Mouse (Mus musculus): ENCODE measurements at regions not wholly inside any gene's neighbourhood (a gene's known extent, or its start where the extent isn't known, plus 50 kb on each side); places are given as distances from the start of the nearest gene placed in this dataset.

DNA sequence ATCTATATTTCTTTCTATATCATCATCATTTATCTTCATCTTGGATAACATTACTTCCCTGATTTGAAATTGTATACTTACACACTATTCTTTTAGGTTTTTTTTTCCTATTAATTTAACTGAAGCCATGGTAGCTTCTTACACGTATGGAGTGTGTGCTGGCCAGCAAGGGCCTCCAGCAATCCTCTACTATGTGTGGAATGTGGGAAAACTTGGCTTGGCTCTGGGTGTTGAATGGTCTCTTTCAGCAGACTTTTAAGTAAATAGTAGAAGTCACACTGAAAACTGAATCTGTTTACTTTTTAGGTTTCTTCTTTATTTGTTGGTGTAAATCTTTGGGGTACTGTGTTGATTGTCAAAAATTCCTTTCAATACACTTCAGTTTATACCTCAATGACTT lies 118.1 kb upstream of the 4933412E24Rik start:
- H3K4me3 ChIP-seq (replicated peaks; ENCODE audit: control insufficient read depth, low read depth, low read length) = no peak overlapping the region
- H3K4me1 ChIP-seq (ENCODE audit: control insufficient read depth, insufficient read depth, low read length) = no peaks in the 10 kb centered on the region
- TF ChIP-seq CTCF (IDR thresholded peaks at IDR 0.05; ENCODE audit: control insufficient read depth, insufficient read depth, low read length) (no peak), POLR2A (IDR thresholded peaks at IDR 0.05; ENCODE audit: borderline replicate concordance, control insufficient read depth, low read depth, low read length) (no peak)
- 64% methylated on average over 1 of the region's 1 CpGs for WGBS
- H3K27ac ChIP-seq (ENCODE audit: control insufficient read depth, insufficient read depth, low read depth, low read length, poor library complexity) = no peak overlapping the region

DNA sequence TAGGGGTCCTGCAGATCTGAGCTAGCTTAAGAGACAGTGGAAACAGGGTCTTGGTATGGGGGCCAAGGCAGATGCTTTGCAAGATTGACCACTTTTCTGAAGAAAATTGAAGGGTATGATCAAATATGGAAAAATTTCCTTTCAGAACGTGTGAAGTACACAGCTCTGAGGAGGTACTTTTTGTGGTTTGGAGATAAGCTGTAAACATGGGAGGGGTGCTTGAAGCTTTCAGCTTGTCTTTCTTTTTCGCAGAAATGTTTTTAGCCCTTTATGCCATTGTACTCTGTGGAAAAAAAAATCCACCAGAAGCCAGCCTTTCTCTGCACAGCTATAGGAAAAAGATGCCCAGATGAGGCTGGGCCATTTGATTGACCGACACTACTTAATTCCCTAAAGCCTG lies 116.3 kb upstream of the 4933412E24Rik start:
- Histone ChIP-seq H3K4me3 (replicated peaks; ENCODE audit: control insufficient read depth, low read depth, low read length) (no peak overlapping the region), H3K27ac (ENCODE audit: control insufficient read depth, insufficient read depth, low read depth, low read length, poor library complexity) (no peak overlapping the region), H3K4me1 (ENCODE audit: control insufficient read depth, insufficient read depth, low read length) (no peaks in the 10 kb centered on the region)
- TF ChIP-seq POLR2A (IDR thresholded peaks at IDR 0.05; ENCODE audit: borderline replicate concordance, control insufficient read depth, low read depth, low read length) (no peak), CTCF (IDR thresholded peaks at IDR 0.05; ENCODE audit: control insufficient read depth, insufficient read depth, low read length) (no peak)
- 43% methylated on average over 3 of the region's 3 CpGs for WGBS

DNA sequence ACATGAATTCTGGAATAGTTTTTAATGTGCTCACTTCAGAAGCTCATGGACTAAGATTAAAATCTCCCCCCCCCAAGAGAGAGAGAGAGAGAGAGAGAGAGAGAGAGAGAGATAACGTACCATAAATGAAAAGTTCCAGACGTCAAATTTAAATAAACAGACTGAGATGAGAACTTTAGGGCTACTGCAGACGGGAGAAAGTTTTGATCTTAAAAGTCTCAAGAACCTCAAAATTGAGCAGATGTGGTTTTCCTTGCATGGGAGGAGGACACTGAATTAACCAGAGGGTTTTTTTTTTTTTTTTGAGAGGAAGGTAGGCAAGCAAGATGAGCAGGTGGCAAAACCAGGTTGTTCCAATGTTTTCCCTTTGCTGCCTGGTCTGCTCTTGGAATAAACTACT lies 108.0 kb upstream of the 4933412E24Rik start:
- 80% methylated on average over 3 of the region's 3 CpGs for WGBS
- TF ChIP-seq CTCF (IDR thresholded peaks at IDR 0.05; ENCODE audit: control insufficient read depth, insufficient read depth, low read length) = no peak
- TF ChIP-seq POLR2A (IDR thresholded peaks at IDR 0.05; ENCODE audit: borderline replicate concordance, control insufficient read depth, low read depth, low read length) = no peak
- no peaks in the 10 kb centered on the region for H3K4me1 ChIP-seq (ENCODE audit: control insufficient read depth, insufficient read depth, low read length)
- no peak overlapping the region for H3K27ac ChIP-seq (ENCODE audit: control insufficient read depth, insufficient read depth, low read depth, low read length, poor library complexity)
- H3K4me3 ChIP-seq (replicated peaks; ENCODE audit: control insufficient read depth, low read depth, low read length) = no peak overlapping the region

DNA sequence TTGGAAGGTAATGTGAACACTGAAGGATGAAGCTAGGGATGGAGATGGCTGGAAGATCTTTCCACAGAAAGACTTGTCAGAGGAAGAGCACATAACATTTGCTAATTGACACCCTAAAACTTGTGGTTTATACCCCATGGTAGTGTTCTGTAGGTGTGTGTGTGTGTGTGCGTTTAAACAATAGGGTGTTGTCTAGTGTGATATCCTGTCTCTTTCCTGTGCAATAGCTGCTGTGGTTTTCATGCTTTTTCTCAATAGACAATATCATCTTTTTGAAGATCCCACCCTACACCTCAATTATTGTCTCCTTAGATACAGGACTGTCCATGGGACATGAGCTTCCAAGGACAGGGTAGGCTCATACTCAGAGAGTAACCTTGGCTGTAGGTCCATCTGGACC lies 103.5 kb upstream of the 4933412E24Rik start:
- Histone ChIP-seq H3K27ac (ENCODE audit: control insufficient read depth, insufficient read depth, low read depth, low read length, poor library complexity) (no peak overlapping the region), H3K4me3 (replicated peaks; ENCODE audit: control insufficient read depth, low read depth, low read length) (no peak overlapping the region), H3K4me1 (ENCODE audit: control insufficient read depth, insufficient read depth, low read length) (no peaks in the 10 kb centered on the region)
- no peak for TF ChIP-seq POLR2A (IDR thresholded peaks at IDR 0.05; ENCODE audit: borderline replicate concordance, control insufficient read depth, low read depth, low read length)
- no peak for TF ChIP-seq CTCF (IDR thresholded peaks at IDR 0.05; ENCODE audit: control insufficient read depth, insufficient read depth, low read length)
- WGBS = 48% methylated on average over 1 of the region's 1 CpGs

DNA sequence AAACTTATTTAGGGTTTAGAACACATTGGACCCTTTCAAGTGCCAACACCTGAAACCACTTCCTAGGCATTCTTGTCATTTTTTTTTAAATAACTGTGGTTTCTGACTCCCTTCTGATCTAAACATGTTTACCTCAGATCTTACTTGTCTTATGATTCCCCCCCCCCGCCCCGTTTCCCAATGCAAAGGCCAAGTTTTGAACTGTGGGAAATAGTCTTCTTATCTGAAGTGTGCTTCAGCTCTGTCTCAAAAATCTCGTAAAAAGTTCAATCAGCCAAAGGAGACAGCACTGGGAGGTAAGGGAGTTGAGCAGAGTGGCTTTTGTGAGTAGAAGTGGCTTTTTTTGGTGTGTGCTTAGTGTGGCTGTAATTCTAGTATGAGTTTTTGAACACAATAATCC lies 95.5 kb upstream of the 4933412E24Rik start:
- no peak for TF ChIP-seq CTCF (IDR thresholded peaks at IDR 0.05; ENCODE audit: control insufficient read depth, insufficient read depth, low read length)
- TF ChIP-seq POLR2A (IDR thresholded peaks at IDR 0.05; ENCODE audit: borderline replicate concordance, control insufficient read depth, low read depth, low read length) = no peak
- Histone ChIP-seq H3K27ac (ENCODE audit: control insufficient read depth, insufficient read depth, low read depth, low read length, poor library complexity) (no peak overlapping the region), H3K4me3 (replicated peaks; ENCODE audit: control insufficient read depth, low read depth, low read length) (no peak overlapping the region), H3K4me1 (ENCODE audit: control insufficient read depth, insufficient read depth, low read length) (no peaks in the 10 kb centered on the region)
- 60% methylated on average over 3 of the region's 3 CpGs for WGBS

DNA sequence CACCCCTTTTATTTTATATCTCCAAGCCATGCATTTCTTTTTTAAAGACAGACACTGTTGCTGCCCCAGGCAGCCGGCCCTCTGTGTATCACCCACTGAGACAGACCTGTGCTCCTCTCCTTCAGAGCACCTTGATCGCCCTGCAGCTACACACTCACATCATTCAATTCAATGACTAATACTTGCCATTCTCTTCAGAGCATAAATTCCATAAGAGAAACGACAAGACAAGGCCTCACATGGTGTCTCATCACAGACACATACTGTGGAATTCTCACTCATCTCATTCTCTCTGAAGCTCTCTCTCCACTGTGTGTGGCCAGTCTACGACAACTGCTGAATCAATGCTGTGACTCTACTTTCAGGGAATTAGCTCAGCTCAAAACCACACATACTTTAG lies 94.6 kb upstream of the 4933412E24Rik start:
- H3K4me3 ChIP-seq (replicated peaks; ENCODE audit: control insufficient read depth, low read depth, low read length) = no peak overlapping the region
- WGBS = 74% methylated on average over 4 of the region's 4 CpGs
- H3K27ac ChIP-seq (ENCODE audit: control insufficient read depth, insufficient read depth, low read depth, low read length, poor library complexity) = no peak overlapping the region
- no peak for TF ChIP-seq CTCF (IDR thresholded peaks at IDR 0.05; ENCODE audit: control insufficient read depth, insufficient read depth, low read length)
- no peak for TF ChIP-seq POLR2A (IDR thresholded peaks at IDR 0.05; ENCODE audit: borderline replicate concordance, control insufficient read depth, low read depth, low read length)
- no peaks in the 10 kb centered on the region for H3K4me1 ChIP-seq (ENCODE audit: control insufficient read depth, insufficient read depth, low read length)

DNA sequence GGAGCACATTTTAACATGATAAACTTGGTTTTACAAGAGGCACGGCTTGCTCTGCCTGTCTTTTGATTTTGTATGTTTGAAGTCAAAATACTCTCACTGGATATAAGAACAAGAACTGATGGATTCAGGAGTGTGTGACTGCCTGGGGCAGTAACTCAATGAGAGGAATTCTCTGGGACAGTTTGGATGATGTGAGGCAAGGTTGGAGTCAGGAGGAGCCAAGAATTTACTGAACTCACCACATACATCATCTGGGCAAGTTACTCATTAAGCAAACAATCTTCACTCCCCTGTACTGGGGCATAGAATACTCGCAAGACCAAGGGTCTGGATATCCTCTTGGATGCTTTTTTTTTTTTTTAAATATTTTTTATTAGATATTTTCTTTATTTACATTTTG lies 87.7 kb upstream of the 4933412E24Rik start:
- Histone ChIP-seq H3K4me3 (replicated peaks; ENCODE audit: control insufficient read depth, low read depth, low read length) (no peak overlapping the region), H3K27ac (ENCODE audit: control insufficient read depth, insufficient read depth, low read depth, low read length, poor library complexity) (no peak overlapping the region), H3K4me1 (ENCODE audit: control insufficient read depth, insufficient read depth, low read length) (no peaks in the 10 kb centered on the region)
- TF ChIP-seq CTCF (IDR thresholded peaks at IDR 0.05; ENCODE audit: control insufficient read depth, insufficient read depth, low read length) = no peak
- TF ChIP-seq POLR2A (IDR thresholded peaks at IDR 0.05; ENCODE audit: borderline replicate concordance, control insufficient read depth, low read depth, low read length) = no peak
- whole genome bisulfite sequencing = 83% methylated on average over 2 of the region's 2 CpGs

DNA sequence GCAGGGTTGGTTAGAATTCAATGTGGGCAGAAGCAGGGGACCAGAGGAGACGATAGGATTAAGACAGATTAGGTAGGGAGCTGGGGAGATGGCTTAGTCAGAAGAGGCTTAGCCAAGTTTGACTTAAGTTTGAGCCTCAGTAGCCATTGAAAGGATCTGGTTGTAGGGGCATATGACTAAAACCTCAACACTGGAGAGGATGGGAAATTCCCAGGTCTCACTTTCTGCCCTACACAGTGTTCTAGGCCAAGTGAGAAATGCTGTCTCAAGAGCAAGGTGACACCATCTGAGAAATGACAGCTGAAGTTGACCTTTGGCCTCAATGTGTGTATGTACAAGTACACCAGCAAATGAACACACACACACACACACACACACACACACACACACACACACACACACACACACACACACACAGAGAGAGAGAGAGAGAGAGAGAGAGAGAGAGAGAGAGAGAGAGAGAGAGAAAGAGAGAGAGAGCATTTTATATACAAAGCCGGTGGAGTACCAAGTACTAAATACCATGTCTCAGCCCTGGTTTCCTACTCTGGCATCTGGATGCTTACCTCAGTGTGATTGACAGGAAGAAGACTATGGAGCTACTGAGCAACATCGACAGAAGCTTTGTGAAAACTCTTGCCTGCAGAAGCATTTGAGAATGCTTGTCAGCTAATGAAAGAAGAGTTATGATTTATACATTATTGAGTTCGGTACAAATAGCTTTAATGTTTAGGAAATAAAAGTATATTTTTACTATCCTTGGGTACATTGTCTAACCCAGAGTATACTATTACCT lies 85.3 kb upstream of the 4933412E24Rik start:
- TF ChIP-seq CTCF (IDR thresholded peaks at IDR 0.05; ENCODE audit: control insufficient read depth, insufficient read depth, low read length) (no peak), POLR2A (IDR thresholded peaks at IDR 0.05; ENCODE audit: borderline replicate concordance, control insufficient read depth, low read depth, low read length) (no peak)
- H3K4me3 ChIP-seq (replicated peaks; ENCODE audit: control insufficient read depth, low read depth, low read length) = no peak overlapping the region
- 69% methylated on average over 4 of the region's 4 CpGs for WGBS
- no peak overlapping the region for H3K27ac ChIP-seq (ENCODE audit: control insufficient read depth, insufficient read depth, low read depth, low read length, poor library complexity)
- no peaks in the 10 kb centered on the region for H3K4me1 ChIP-seq (ENCODE audit: control insufficient read depth, insufficient read depth, low read length)

DNA sequence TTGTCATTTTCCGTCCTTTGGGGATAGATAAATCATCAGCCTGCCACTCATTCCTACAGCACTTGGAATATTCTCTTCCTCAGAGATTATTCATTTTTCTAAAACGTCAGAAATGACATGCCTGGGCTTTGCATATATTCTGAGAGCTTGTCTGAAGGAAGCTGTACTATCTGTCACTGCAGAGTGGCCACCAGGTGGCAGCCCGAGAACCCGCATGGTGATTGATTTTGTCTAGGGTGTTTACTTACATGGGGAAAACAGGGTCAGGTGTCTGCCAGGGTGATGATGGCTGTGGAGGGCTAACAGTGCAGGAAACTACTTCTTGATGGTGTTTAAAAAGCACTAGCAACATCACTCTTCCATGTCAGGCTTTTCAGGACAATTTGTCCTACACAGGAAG lies 80.7 kb upstream of the 4933412E24Rik start:
- no peak overlapping the region for H3K4me3 ChIP-seq (replicated peaks; ENCODE audit: control insufficient read depth, low read depth, low read length)
- H3K4me1 ChIP-seq (ENCODE audit: control insufficient read depth, insufficient read depth, low read length) = no peaks in the 10 kb centered on the region
- 17% methylated on average over 4 of the region's 4 CpGs for WGBS
- H3K27ac ChIP-seq (ENCODE audit: control insufficient read depth, insufficient read depth, low read depth, low read length, poor library complexity) = no peak overlapping the region
- TF ChIP-seq POLR2A (IDR thresholded peaks at IDR 0.05; ENCODE audit: borderline replicate concordance, control insufficient read depth, low read depth, low read length) = no peak
- TF ChIP-seq CTCF (IDR thresholded peaks at IDR 0.05; ENCODE audit: control insufficient read depth, insufficient read depth, low read length) = peak; percentile 55; the same call in 1 of the 2 replicates
